Mouse (Mus musculus): Measurements from ENCODE around the gene Osbpl9. TPM values are rescaled to one million over a fixed set of nuclear protein-coding genes. Genes with fewer than 3 reads are reported as not detected.

Gene Osbpl9
- polyA plus RNA-seq, 1 experiment from 2014 or later: 32.5 TPM

- WGBS: 95% methylated on average over 2 of the region's 2 CpGs
- ATAC-seq: no peak
- Histone ChIP-seq H3K4me1 (replicated peaks; ENCODE audit: control insufficient read depth, insufficient read depth, low read length) (no peaks in the 10 kb centered on the region), H3K27me3 (replicated peaks; ENCODE audit: control insufficient read depth, insufficient read depth, low read length) (no peaks in the 10 kb centered on the region), H3K9me3 (ENCODE audit: control insufficient read depth) (no peaks in the 10 kb centered on the region), H3K4me2 (replicated peaks; ENCODE audit: low read depth) (no peak overlapping the region), H3K9ac (ENCODE audit: low read depth, low read length) (no peak overlapping the region), H3K4me3 (ENCODE audit: low read depth, low read length) (no peak overlapping the region), H3K36me3 (ENCODE audit: control insufficient read depth, insufficient read depth) (peaks cover 48% of the 10 kb centered on the region), H3K27ac (ENCODE audit: low read depth, low read length) (no peak overlapping the region)
- no peak for TF ChIP-seq CTCF (IDR thresholded peaks at IDR 0.05; ENCODE audit: low read depth)
Observed at GRCm38 (mm10) chr4:109030266-109030665, 171.8 kb downstream of the Osbpl9 start.

GRCm38 (mm10) chr4:109029857-109030256 is 172.2 kb downstream of the Osbpl9 start:
- no peak overlapping the region for H3K9ac ChIP-seq (ENCODE audit: low read depth, low read length)
- no peaks in the 10 kb centered on the region for H3K27me3 ChIP-seq (replicated peaks; ENCODE audit: control insufficient read depth, insufficient read depth, low read length)
- H3K36me3 ChIP-seq (ENCODE audit: control insufficient read depth, insufficient read depth): peaks cover 48% of the 10 kb centered on the region
- no peaks in the 10 kb centered on the region for H3K9me3 ChIP-seq (ENCODE audit: control insufficient read depth)
- no peak for ATAC-seq
- no peak overlapping the region for H3K4me2 ChIP-seq (replicated peaks; ENCODE audit: low read depth)
- no peaks in the 10 kb centered on the region for H3K4me1 ChIP-seq (replicated peaks; ENCODE audit: control insufficient read depth, insufficient read depth, low read length)
- no peak overlapping the region for H3K4me3 ChIP-seq (ENCODE audit: low read depth, low read length)
- WGBS: 77% methylated on average over 2 of the region's 2 CpGs
- no peak overlapping the region for H3K27ac ChIP-seq (ENCODE audit: low read depth, low read length)
- TF ChIP-seq CTCF (IDR thresholded peaks at IDR 0.05; ENCODE audit: low read depth): no peak

- WGBS: 74% methylated on average over 3 of the region's 3 CpGs
- Histone ChIP-seq H3K27me3 (replicated peaks; ENCODE audit: control insufficient read depth, insufficient read depth, low read length) (no peaks in the 10 kb centered on the region), H3K9me3 (ENCODE audit: control insufficient read depth) (no peaks in the 10 kb centered on the region), H3K9ac (ENCODE audit: low read depth, low read length) (no peak overlapping the region), H3K4me2 (replicated peaks; ENCODE audit: low read depth) (no peak overlapping the region), H3K27ac (ENCODE audit: low read depth, low read length) (no peak overlapping the region), H3K4me1 (replicated peaks; ENCODE audit: control insufficient read depth, insufficient read depth, low read length) (no peaks in the 10 kb centered on the region), H3K4me3 (ENCODE audit: low read depth, low read length) (no peak overlapping the region), H3K36me3 (ENCODE audit: control insufficient read depth, insufficient read depth) (peaks cover 28% of the 10 kb centered on the region)
- TF ChIP-seq CTCF (IDR thresholded peaks at IDR 0.05; ENCODE audit: low read depth): no peak
- no peak for ATAC-seq
Observed at GRCm38 (mm10) chr4:109026543-109026942, 175.5 kb downstream of the Osbpl9 start.

- H3K4me2 ChIP-seq (replicated peaks; ENCODE audit: low read depth): no peak overlapping the region
- no peaks in the 10 kb centered on the region for H3K4me1 ChIP-seq (replicated peaks; ENCODE audit: control insufficient read depth, insufficient read depth, low read length)
- H3K27ac ChIP-seq (ENCODE audit: low read depth, low read length): no peak overlapping the region
- no peak overlapping the region for H3K9ac ChIP-seq (ENCODE audit: low read depth, low read length)
- no peak for ATAC-seq
- H3K4me3 ChIP-seq (ENCODE audit: low read depth, low read length): no peak overlapping the region
- no peaks in the 10 kb centered on the region for H3K27me3 ChIP-seq (replicated peaks; ENCODE audit: control insufficient read depth, insufficient read depth, low read length)
- WGBS: 59% methylated on average over 3 of the region's 3 CpGs
- peaks cover 22% of the 10 kb centered on the region for H3K36me3 ChIP-seq (ENCODE audit: control insufficient read depth, insufficient read depth)
- no peak for TF ChIP-seq CTCF (IDR thresholded peaks at IDR 0.05; ENCODE audit: low read depth)
- H3K9me3 ChIP-seq (ENCODE audit: control insufficient read depth): no peaks in the 10 kb centered on the region
Observed at GRCm38 (mm10) chr4:109025061-109025460, 177.0 kb downstream of the Osbpl9 start.

GRCm38 (mm10) chr4:109021976-109022375 is 180.1 kb downstream of the Osbpl9 start:
- H3K27me3 ChIP-seq (replicated peaks; ENCODE audit: control insufficient read depth, insufficient read depth, low read length): no peaks in the 10 kb centered on the region
- no peak overlapping the region for H3K9ac ChIP-seq (ENCODE audit: low read depth, low read length)
- peaks cover 7% of the 10 kb centered on the region; the same call in 1 of the 2 replicates for H3K36me3 ChIP-seq (ENCODE audit: control insufficient read depth, insufficient read depth)
- H3K9me3 ChIP-seq (ENCODE audit: control insufficient read depth): no peaks in the 10 kb centered on the region
- TF ChIP-seq CTCF (IDR thresholded peaks at IDR 0.05; ENCODE audit: low read depth): no peak
- no peaks in the 10 kb centered on the region for H3K4me1 ChIP-seq (replicated peaks; ENCODE audit: control insufficient read depth, insufficient read depth, low read length)
- no peak overlapping the region for H3K4me3 ChIP-seq (ENCODE audit: low read depth, low read length)
- WGBS: 47% methylated on average over 1 of the region's 1 CpGs
- no peak overlapping the region for H3K4me2 ChIP-seq (replicated peaks; ENCODE audit: low read depth)
- ATAC-seq: no peak
- no peak overlapping the region for H3K27ac ChIP-seq (ENCODE audit: low read depth, low read length)

- TF ChIP-seq CTCF (IDR thresholded peaks at IDR 0.05; ENCODE audit: low read depth): no peak
- no peak overlapping the region for H3K27ac ChIP-seq (ENCODE audit: low read depth, low read length)
- 80% methylated on average over 4 of the region's 4 CpGs for WGBS
- H3K9me3 ChIP-seq (ENCODE audit: control insufficient read depth): no peaks in the 10 kb centered on the region
- H3K4me3 ChIP-seq (ENCODE audit: low read depth, low read length): no peak overlapping the region
- no peaks in the 10 kb centered on the region for H3K27me3 ChIP-seq (replicated peaks; ENCODE audit: control insufficient read depth, insufficient read depth, low read length)
- peaks cover 15% of the 10 kb centered on the region; the same call in 1 of the 2 replicates for H3K36me3 ChIP-seq (ENCODE audit: control insufficient read depth, insufficient read depth)
- ATAC-seq: no peak
- H3K9ac ChIP-seq (ENCODE audit: low read depth, low read length): no peak overlapping the region
- no peaks in the 10 kb centered on the region for H3K4me1 ChIP-seq (replicated peaks; ENCODE audit: control insufficient read depth, insufficient read depth, low read length)
- H3K4me2 ChIP-seq (replicated peaks; ENCODE audit: low read depth): no peak overlapping the region
Observed at GRCm38 (mm10) chr4:109019301-109019700, 182.8 kb downstream of the Osbpl9 start.

- H3K9ac ChIP-seq (ENCODE audit: low read depth, low read length): no peak overlapping the region
- H3K4me3 ChIP-seq (ENCODE audit: low read depth, low read length): no peak overlapping the region
- H3K4me1 ChIP-seq (replicated peaks; ENCODE audit: control insufficient read depth, insufficient read depth, low read length): no peaks in the 10 kb centered on the region
- no peak overlapping the region for H3K4me2 ChIP-seq (replicated peaks; ENCODE audit: low read depth)
- peaks cover 15% of the 10 kb centered on the region; the same call in 1 of the 2 replicates for H3K36me3 ChIP-seq (ENCODE audit: control insufficient read depth, insufficient read depth)
- ATAC-seq: no peak
- WGBS: 51% methylated on average over 7 of the region's 7 CpGs
- H3K9me3 ChIP-seq (ENCODE audit: control insufficient read depth): no peaks in the 10 kb centered on the region
- no peak for TF ChIP-seq CTCF (IDR thresholded peaks at IDR 0.05; ENCODE audit: low read depth)
- no peak overlapping the region for H3K27ac ChIP-seq (ENCODE audit: low read depth, low read length)
- H3K27me3 ChIP-seq (replicated peaks; ENCODE audit: control insufficient read depth, insufficient read depth, low read length): no peaks in the 10 kb centered on the region
Observed at GRCm38 (mm10) chr4:109017441-109017840, 184.6 kb downstream of the Osbpl9 start.

Measured in intestine, postnatal 0 days (tissue).